Mouse (Mus musculus) stomach, postnatal 0 days (tissue): ENCODE data around the gene Kcna10. TPM values are rescaled to one million over a fixed set of nuclear protein-coding genes. Genes with fewer than 3 reads are reported as not detected.
A peak's percentile ranks its signal among the peaks of the same experiment; 100 is the strongest.

Experiments
- ATAC-seq: fragments of 200-750 bp; cut with Nextera tagmentation; 2 replicates; pipeline ENCODE4 v1.8.0; 2017; ENCODE audit not compliant: low FRiP score, low TSS enrichment
- DNase-seq: peaks from one replicate; pipeline ENCODE4 v3.0.0-alpha.2; 2016; ENCODE audit warnings: low spot score
- H3K27ac ChIP-seq: fragments of 300-500 bp; sonication (generic); replicated peaks from 2 replicates; pipeline ENCODE4 v1.5.1; 2014; ENCODE audit warnings: mild to moderate bottlenecking, control low read depth
- H3K27me3 ChIP-seq: fragments of 300-500 bp; sonication (generic); 2 replicates; pipeline ENCODE4 v1.6.1; 2014; ENCODE audit warnings: low read length; ENCODE audit not compliant: control insufficient read depth, insufficient read depth
- H3K36me3 ChIP-seq: fragments of 300-500 bp; sonication (generic); 2 replicates; pipeline ENCODE4 v1.6.1; 2014; ENCODE audit warnings: low read length, mixed read lengths; ENCODE audit not compliant: control insufficient read depth, insufficient read depth
- H3K4me1 ChIP-seq: fragments of 300-500 bp; sonication (generic); replicated peaks from 2 replicates; pipeline ENCODE4 v1.6.1; 2014; ENCODE audit warnings: antibody characterized with exemption; ENCODE audit not compliant: control insufficient read depth, insufficient read depth
- H3K4me2 ChIP-seq: fragments of 300-500 bp; sonication (generic); replicated peaks from 2 replicates; pipeline ENCODE4 v1.6.1; 2014; ENCODE audit warnings: low read depth, mild to moderate bottlenecking, control low read depth, moderate library complexity
- H3K4me3 ChIP-seq: fragments of 300-500 bp; sonication (generic); 2 replicates; pipeline ENCODE4 v1.5.1; 2014; ENCODE audit warnings: low read depth, low read length, control low read depth
- H3K9ac ChIP-seq: fragments of 300-500 bp; sonication (generic); 2 replicates; pipeline ENCODE4 v1.6.1; 2014; ENCODE audit warnings: mild to moderate bottlenecking, low read length, control low read depth, mixed read lengths
- H3K9me3 ChIP-seq: fragments of 300-500 bp; sonication (generic); 2 replicates; pipeline ENCODE4 v1.6.1; 2016; ENCODE audit warnings: low read length; ENCODE audit not compliant: control insufficient read depth
- CTCF ChIP-seq: IDR thresholded peaks from 2 replicates; pipeline ENCODE4 v1.5.1; 2016; ENCODE audit warnings: antibody characterized with exemption, low read depth, mild to moderate bottlenecking, moderate library complexity
- WGBS: fragments of 180-500 bp; shearing (Covaris S2); extraction: QIAGEN DNeasy Blood & Tissue Kit; methylation state at CpG from one replicate; pipeline ENCODE4 v1.1.7; 2014; 5-methylcytosine and 5-hydroxymethylcytosine counted together
- polyA plus RNA-seq: library from polyadenylated mRNA; unstranded; fragments of >200 nt; fragmentation: Nextera tagmentation; extraction: Ambion mirVana; gene quantifications from 2 replicates; pipeline ENCODE4 v1.2.1, GENCODE M21; 2015

The Kcna10 gene
- polyA plus RNA-seq, 1 experiment from 2014 or later: not detected

DNA sequence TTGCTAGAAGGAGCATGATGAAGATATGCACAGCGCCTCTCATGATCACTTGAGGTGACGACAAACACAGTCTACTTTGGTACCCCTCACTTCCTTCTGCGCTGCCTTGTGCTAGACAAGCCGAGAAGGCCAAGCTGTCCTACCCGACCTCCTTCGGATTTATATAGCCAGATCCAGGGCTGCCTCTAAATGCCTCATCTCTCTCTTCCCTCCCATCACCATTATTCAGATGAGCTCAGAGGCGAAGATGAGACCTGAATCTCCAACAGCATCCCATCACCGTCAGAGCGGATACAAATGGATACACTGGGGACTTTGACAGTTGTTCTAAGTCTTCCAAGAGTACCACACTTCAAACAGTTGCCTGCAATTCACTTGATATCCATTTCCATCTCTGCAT lies 56.8 kb downstream of the Kcna10 start, which contains the start of gene Prok1:
Gene Prok1 (minus strand): TSS at position 101 of the 400 bp plus-strand sequence.
- WGBS: 86% methylated on average over 9 of the region's 9 CpGs

DNA sequence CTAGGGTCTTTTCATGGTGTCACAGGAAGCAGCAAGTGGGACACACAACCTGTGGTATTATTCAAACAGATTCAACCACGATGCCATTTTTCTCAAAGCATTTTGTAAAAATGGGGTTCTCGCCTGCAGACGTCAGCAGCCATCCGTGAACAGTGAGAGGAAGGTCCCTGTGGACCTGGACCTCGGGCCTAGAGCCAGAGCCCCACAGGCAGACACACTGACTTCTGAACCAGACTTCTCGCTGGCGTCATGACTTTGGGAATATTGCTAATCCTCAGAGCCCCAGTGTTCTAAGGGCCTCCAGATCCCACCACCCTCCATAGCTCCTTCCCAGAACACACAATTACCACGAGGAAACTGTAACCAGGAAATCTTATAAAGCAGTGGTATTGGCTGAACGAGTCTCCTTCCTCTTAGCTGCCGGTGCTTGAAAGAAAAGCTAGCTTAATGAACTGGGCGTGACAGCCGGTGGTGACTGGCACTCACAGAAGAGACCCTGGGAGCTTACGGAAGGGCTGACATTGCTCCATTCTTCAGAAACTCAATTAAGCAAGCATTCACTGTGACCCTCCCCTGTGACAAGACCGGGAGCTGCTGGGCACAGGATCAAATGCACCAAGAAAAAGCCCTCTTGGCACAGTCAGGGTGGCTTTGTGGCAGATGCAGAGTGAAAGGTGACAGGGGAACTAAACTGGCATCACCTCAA lies 58.7 kb downstream of the Kcna10 start:
- no peak overlapping the region for H3K9ac ChIP-seq
- no peaks in the 10 kb centered on the region for H3K27me3 ChIP-seq
- 47% methylated on average over 14 of the region's 14 CpGs for WGBS
- H3K4me1 ChIP-seq: no peaks in the 10 kb centered on the region
- DNase-seq (no peak), ATAC-seq (peak; percentile 46)
- H3K27ac ChIP-seq: peak overlapping the region; percentile 56
- H3K9me3 ChIP-seq: no peaks in the 10 kb centered on the region
- H3K4me2 ChIP-seq: no peak overlapping the region
- no peak for TF ChIP-seq CTCF
- no peak overlapping the region for H3K4me3 ChIP-seq
- no peaks in the 10 kb centered on the region for H3K36me3 ChIP-seq

More for the DNA sequence above, 56.8 kb downstream of the Kcna10 start, which contains the start of gene Prok1:
- Histone ChIP-seq H3K4me3 (no peak within 1 kb of the TSS), H3K27ac (peak within 1 kb of the TSS; percentile 63; the same call in 1 of the 2 replicates), H3K27me3 (no peaks in the 10 kb centered on the region), H3K9me3 (no peaks in the 10 kb centered on the region), H3K4me2 (no peak within 1 kb of the TSS), H3K4me1 (no peaks in the 10 kb centered on the region), H3K36me3 (no peaks in the 10 kb centered on the region), H3K9ac (no peak within 1 kb of the TSS)
- DNase-seq (no peak), ATAC-seq (no peak)
- no peak for TF ChIP-seq CTCF

Other genes with a start within 250 kb of the Kcna10 start
- gene Kcna3, start 146.9 kb upstream of the Kcna10 start, polyA plus RNA-seq: 0.15 and 0.34 TPM in 2 replicates
- gene Kcna2, start 81.9 kb upstream of the Kcna10 start, polyA plus RNA-seq: 0.13 and 0.16 TPM in 2 replicates
- 69,611 and 75,506 TPM in 2 replicates for gene Cym, start 38.7 kb downstream of the Kcna10 start, polyA plus RNA-seq
- 28.1 and 32.7 TPM in 2 replicates for gene A630076J17Rik, start 47.6 kb downstream of the Kcna10 start, polyA plus RNA-seq
- gene Prok1, start 56.7 kb downstream of the Kcna10 start, polyA plus RNA-seq: 10.5 and 11.3 TPM in 2 replicates
- 186 and 189 TPM in 2 replicates for gene Lamtor5, start 95.8 kb downstream of the Kcna10 start, polyA plus RNA-seq
- gene Slc16a4, start 108.2 kb downstream of the Kcna10 start, polyA plus RNA-seq: 1.9 and 2.1 TPM in 2 replicates
- gene Rbm15, start 150.6 kb downstream of the Kcna10 start, polyA plus RNA-seq: 6.0 and 6.6 TPM in 2 replicates